18 mouse cellular contexts compared by ENCODE assay signal in the genomic region with DNA sequence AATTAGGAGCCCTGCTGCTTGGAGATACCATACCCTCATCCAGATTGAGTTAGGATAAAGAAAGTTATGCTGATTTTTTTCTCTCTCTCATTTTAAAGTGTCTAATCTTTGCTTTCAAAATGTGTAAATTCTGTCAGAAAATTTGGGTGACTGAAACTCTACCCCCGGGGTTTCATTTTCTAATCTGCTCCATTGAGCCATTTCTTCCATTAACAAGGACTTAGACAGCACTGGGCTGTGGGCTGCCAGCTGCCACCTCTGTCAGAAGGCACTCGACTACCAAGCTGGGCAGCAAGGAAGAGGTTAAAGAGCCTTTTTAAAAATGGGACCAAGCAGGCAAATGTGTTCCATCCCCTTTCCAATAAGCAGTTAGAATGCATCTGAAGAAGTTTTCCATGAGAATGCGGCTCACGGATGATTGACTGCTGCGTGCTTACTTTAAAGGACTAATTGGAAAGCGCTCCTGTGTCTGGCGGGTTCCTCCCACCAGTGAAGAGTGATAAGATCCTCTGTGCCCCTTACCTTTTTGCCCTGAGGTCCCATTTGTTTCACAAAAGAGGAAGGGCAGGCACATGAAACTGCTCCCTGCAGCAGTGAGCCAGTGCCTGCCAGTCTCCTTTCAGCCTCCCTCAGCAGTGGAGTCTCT.
DNase-seq lines count a peak whose midpoint lies in the region; ATAC-seq and TF ChIP-seq lines count a peak whose summit lies in the region.
"Had no signal": no experiment of that assay in that cellular context is flagged by ENCODE, and none has a peak within 500 bp of the region (broad histone marks: within the 10 kb centered on the region; RNA-seq: fewer than 3 reads in every experiment).

No protein-coding gene starts in this region.

- 38% methylated on average over 7 of the region's 7 CpGs for WGBS in midbrain, embryonic 14.5 days
- 63% methylated on average over 7 of the region's 7 CpGs for WGBS in midbrain, embryonic 10.5 days
- WGBS in embryonic facial prominence, embryonic 11.5 days = 56% methylated on average over 7 of the region's 7 CpGs
- WGBS in forebrain, postnatal 0 days = 14% methylated on average over 7 of the region's 7 CpGs

- H3K4me3 ChIP-seq in midbrain, embryonic 14.5 days (replicated peaks; ENCODE audit: low read depth, low read length) = no peak overlapping the region
- H3K4me3 ChIP-seq in midbrain, embryonic 10.5 days = no peak overlapping the region
- H3K4me3 ChIP-seq in embryonic facial prominence, embryonic 11.5 days (ENCODE audit: low read depth, low read length) = no peak overlapping the region
- no peak overlapping the region for H3K4me3 ChIP-seq in forebrain, postnatal 0 days (ENCODE audit: low read depth, low read length)
- H3K4me3 ChIP-seq: hindbrain, embryonic 15.5 days had no signal

- no peak for ATAC-seq in midbrain, embryonic 14.5 days (ENCODE audit: low FRiP score, low TSS enrichment)
- no peak for ATAC-seq in embryonic facial prominence, embryonic 11.5 days (replicated peaks; ENCODE audit: insufficient number of reproducible peaks, low FRiP score, low TSS enrichment, low read depth)
- no peak for ATAC-seq in forebrain, postnatal 0 days
- ATAC-seq: CD4-positive, CD25-positive, alpha-beta regulatory T cell, adult 4 months; liver, postnatal 0 days had no signal

- H3K27me3 ChIP-seq in midbrain, embryonic 14.5 days (ENCODE audit: control insufficient read depth, insufficient read depth, low read length) = no peaks in the 10 kb centered on the region
- no peaks in the 10 kb centered on the region for H3K27me3 ChIP-seq in midbrain, embryonic 10.5 days (ENCODE audit: low read depth, poor library complexity, severe bottlenecking)
- no peaks in the 10 kb centered on the region for H3K27me3 ChIP-seq in embryonic facial prominence, embryonic 11.5 days (ENCODE audit: control insufficient read depth, insufficient read depth, low read length)
- H3K27me3 ChIP-seq in forebrain, postnatal 0 days (ENCODE audit: insufficient read depth, low read length) = no peaks in the 10 kb centered on the region
- H3K27me3 ChIP-seq: hindbrain, embryonic 15.5 days had no signal

- TF ChIP-seq CTCF in forebrain, postnatal 0 days (IDR thresholded peaks at IDR 0.05; ENCODE audit: low read depth) = no peak

- no peaks in the 10 kb centered on the region for H3K36me3 ChIP-seq in midbrain, embryonic 14.5 days (ENCODE audit: control insufficient read depth, insufficient read depth, low read length)
- no peaks in the 10 kb centered on the region for H3K36me3 ChIP-seq in midbrain, embryonic 10.5 days
- no peaks in the 10 kb centered on the region for H3K36me3 ChIP-seq in embryonic facial prominence, embryonic 11.5 days (replicated peaks; ENCODE audit: control insufficient read depth, insufficient read depth, low read depth, low read length)
- no peaks in the 10 kb centered on the region for H3K36me3 ChIP-seq in forebrain, postnatal 0 days (ENCODE audit: insufficient read depth)
- H3K36me3 ChIP-seq: hindbrain, embryonic 15.5 days had no signal

- H3K9me3 ChIP-seq in midbrain, embryonic 14.5 days (ENCODE audit: control insufficient read depth, low read length) = no peaks in the 10 kb centered on the region
- no peaks in the 10 kb centered on the region for H3K9me3 ChIP-seq in midbrain, embryonic 10.5 days (replicated peaks)
- no peaks in the 10 kb centered on the region for H3K9me3 ChIP-seq in embryonic facial prominence, embryonic 11.5 days (replicated peaks; ENCODE audit: control insufficient read depth, low read length)
- H3K9me3 ChIP-seq in forebrain, postnatal 0 days (ENCODE audit: low read length) = no peaks in the 10 kb centered on the region
- H3K9me3 ChIP-seq: hindbrain, embryonic 15.5 days had no signal

- DNase-seq in midbrain, embryonic 14.5 days = no peak
- no peak for DNase-seq in midbrain, embryonic 10.5 days (ENCODE audit: low spot score)
- DNase-seq in Muller cell, postnatal 12 days (ENCODE audit: inconsistent ontology term) = peak; percentile 15
- peak; percentile 6 for DNase-seq in embryonic facial prominence, embryonic 11.5 days (ENCODE audit: low spot score)
- DNase-seq in forebrain, postnatal 0 days = no peak
- no peak for DNase-seq in cerebellum, postnatal 36 days
- no peak for DNase-seq in gastrocnemius, postnatal 4 days (ENCODE audit: low spot score in 2 of 2)
- DNase-seq: adrenal gland, adult 8-10 months; cerebellum, adult 11-12 months; kidney, adult 11 months; kidney, postnatal 14 days; layer of hippocampus, adult 9-11 months; liver; liver, postnatal 0 days; lung, postnatal 36 days; thymus, postnatal 4 days had no signal

- H3K9ac ChIP-seq in midbrain, embryonic 14.5 days (replicated peaks; ENCODE audit: low read length) = no peak overlapping the region
- H3K9ac ChIP-seq in embryonic facial prominence, embryonic 11.5 days (replicated peaks; ENCODE audit: low read length) = no peak overlapping the region
- no peak overlapping the region for H3K9ac ChIP-seq in forebrain, postnatal 0 days
- H3K9ac ChIP-seq: hindbrain, embryonic 15.5 days; liver, postnatal 0 days had no signal

- no peak overlapping the region for H3K4me2 ChIP-seq in midbrain, embryonic 14.5 days (ENCODE audit: low read length)
- H3K4me2 ChIP-seq in embryonic facial prominence, embryonic 11.5 days (ENCODE audit: low read depth, low read length) = no peak overlapping the region
- H3K4me2 ChIP-seq in forebrain, postnatal 0 days (ENCODE audit: low read depth) = no peak overlapping the region
- H3K4me2 ChIP-seq: hindbrain, embryonic 15.5 days had no signal

- H3K27ac ChIP-seq in midbrain, embryonic 14.5 days (replicated peaks; ENCODE audit: low read depth, low read length) = peak overlapping the region; percentile 45; the same call in 1 of the 2 replicates
- no peak overlapping the region for H3K27ac ChIP-seq in midbrain, embryonic 10.5 days (replicated peaks)
- no peak overlapping the region for H3K27ac ChIP-seq in embryonic facial prominence, embryonic 11.5 days (replicated peaks; ENCODE audit: low read depth, low read length)
- peak overlapping the region; percentile 45; the same call in 1 of the 2 replicates for H3K27ac ChIP-seq in forebrain, postnatal 0 days (ENCODE audit: low read depth, low read length)
- H3K27ac ChIP-seq: hindbrain, embryonic 15.5 days had no signal

- H3K4me1 ChIP-seq in midbrain, embryonic 14.5 days (ENCODE audit: control insufficient read depth, insufficient read depth, low read length) = peaks cover 13% of the 10 kb centered on the region
- H3K4me1 ChIP-seq in midbrain, embryonic 10.5 days = peaks cover 26% of the 10 kb centered on the region
- no peaks in the 10 kb centered on the region for H3K4me1 ChIP-seq in embryonic facial prominence, embryonic 11.5 days (ENCODE audit: control insufficient read depth, insufficient read depth, low read length)
- peaks cover 19% of the 10 kb centered on the region; the same call in 1 of the 2 replicates for H3K4me1 ChIP-seq in forebrain, postnatal 0 days (ENCODE audit: insufficient read depth)

Comparison
In these comparisons a context has a peak if more than half of its experiments do, and no peak if none do; other contexts are left out.
1. H3K27ac ChIP-seq: peak in midbrain, embryonic 14.5 days (single experiment) and forebrain, postnatal 0 days (single experiment); none in midbrain, embryonic 10.5 days (single experiment) and embryonic facial prominence, embryonic 11.5 days (single experiment).
2. DNase-seq: peak in Muller cell, postnatal 12 days (single experiment) and embryonic facial prominence, embryonic 11.5 days (single experiment); none in midbrain, embryonic 14.5 days (single experiment), midbrain, embryonic 10.5 days (single experiment), forebrain, postnatal 0 days (single experiment), cerebellum, postnatal 36 days (0 of 2) and gastrocnemius, postnatal 4 days (0 of 2).